In the genomic region with DNA sequence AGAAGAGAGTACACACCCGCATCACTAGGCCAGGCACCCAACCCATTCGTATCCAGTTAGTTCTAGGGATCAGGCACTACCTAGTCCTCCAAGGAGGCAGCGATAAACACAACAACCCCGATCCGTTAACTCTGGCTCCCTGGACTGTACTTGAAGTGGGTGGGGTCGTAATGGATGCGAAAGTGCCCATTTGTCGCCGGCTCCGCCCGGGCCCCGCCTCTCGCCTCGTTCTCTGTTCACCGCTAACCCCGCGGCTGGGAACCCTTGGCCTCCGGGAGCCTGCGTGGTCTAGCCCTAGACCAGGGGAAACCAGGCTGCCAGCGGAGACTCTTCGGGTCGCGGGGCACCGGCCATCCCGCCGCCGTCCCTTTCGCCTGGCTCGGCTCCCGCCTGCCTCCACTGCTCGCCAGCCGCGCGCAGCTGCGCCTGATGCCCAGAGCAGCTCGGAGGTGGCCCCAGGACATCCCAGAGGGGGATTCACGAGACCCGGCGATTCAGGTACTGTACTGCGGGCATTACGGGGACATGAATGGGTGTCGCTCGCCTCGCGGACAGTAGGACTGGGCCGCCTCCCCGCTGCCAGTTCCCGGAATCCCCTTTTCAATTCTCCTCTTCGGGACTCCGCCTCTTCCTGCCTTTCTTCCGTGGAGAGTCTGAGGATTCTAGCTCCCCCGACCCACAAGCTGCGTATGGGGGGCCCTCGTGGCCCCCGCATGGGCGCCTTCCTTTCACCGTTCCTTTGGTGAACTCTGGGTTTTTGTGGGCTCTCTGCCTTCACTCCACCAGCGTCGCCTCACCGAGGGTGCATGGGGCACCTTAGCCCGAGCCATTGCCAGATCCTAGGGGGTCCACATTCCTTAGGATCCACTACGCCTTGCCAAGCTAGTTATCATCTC, we compare ENCODE assay signal across 8 mouse cellular contexts. TPM values are rescaled to one million over a fixed set of nuclear protein-coding genes. Genes with fewer than 3 reads are reported as not detected.
DNase-seq lines count a peak whose midpoint lies in the region; ATAC-seq lines count a peak whose summit lies in the region.

Gene Ifnar2 (plus strand): TSS at position 207 of the 896 bp plus-strand sequence.

- ATAC-seq in hindbrain, embryonic 13.5 days (ENCODE audit: low FRiP score), result peak; percentile 95

- H3K27me3 ChIP-seq in hindbrain, embryonic 13.5 days, result no peaks in the 10 kb centered on the region

- no peaks in the 10 kb centered on the region; the same call in 1 of the 2 replicates for H3K36me3 ChIP-seq in hindbrain, embryonic 13.5 days

- H3K9me3 ChIP-seq in hindbrain, embryonic 13.5 days, result no peaks in the 10 kb centered on the region

- H3K4me2 ChIP-seq in hindbrain, embryonic 13.5 days, result peak within 1 kb of the TSS; percentile 70

- under 1% methylated on average over 62 of the region's 62 CpGs for WGBS in hindbrain, embryonic 13.5 days

- H3K27ac ChIP-seq in hindbrain, embryonic 13.5 days, result peak within 1 kb of the TSS; percentile 96

- peaks cover 21% of the 10 kb centered on the region for H3K4me1 ChIP-seq in hindbrain, embryonic 13.5 days (replicated peaks)

- peak within 1 kb of the TSS; percentile 97 for H3K9ac ChIP-seq in hindbrain, embryonic 13.5 days

- peak; percentile 77 for DNase-seq in NIH3T3 (ENCODE audit: low read depth)
- DNase-seq in cerebellum, postnatal 10 days, result peak; percentile 82 to 85
- peak; percentile 53 to 55 for DNase-seq in frontal cortex, postnatal 25 days (ENCODE audit: low spot score in 2 of 2)
- peak; percentile 41 for DNase-seq in left cerebral cortex, adult 11 months (ENCODE audit: low spot score)
- peak; percentile 92 for DNase-seq in lung, postnatal 36 days
- DNase-seq in retina, postnatal 7 days (ENCODE audit: low read depth, low spot score), result peak; percentile 59
- DNase-seq in urinary bladder, adult 18-20 months (ENCODE audit: low spot score in 2 of 2), result peak; percentile 67 to 75

- peak within 1 kb of the TSS; percentile 83 for H3K4me3 ChIP-seq in hindbrain, embryonic 13.5 days

RNA-seq across cellular contexts. Expression of gene Ifnar2, which starts in this region (rescaled TPM):
- 33.2 and 36.3 TPM in 2 replicates for polyA plus RNA-seq in hindbrain, embryonic 13.5 days (2015; fragmentation: Nextera tagmentation; extraction: Ambion mirVana)

Comparison
In these comparisons a context has a peak if more than half of its experiments do, and no peak if none do; other contexts are left out.
1. Peak in every context shown above with its lines: DNase-seq, ATAC-seq, H3K4me3 ChIP-seq and H3K27ac ChIP-seq.
2. DNase-seq: peak in every context shown above with its lines; median percentile 92 in lung, postnatal 36 days; 84 in cerebellum, postnatal 10 days; 77 in NIH3T3; 71 in urinary bladder, adult 18-20 months; 59 in retina, postnatal 7 days; 54 in frontal cortex, postnatal 25 days; 41 in left cerebral cortex, adult 11 months.